Mouse (Mus musculus) megakaryocyte-erythroid progenitor cell, adult 5-6 weeks (primary cell): ENCODE data around the gene Fsip1. TPM values are rescaled to one million over a fixed set of nuclear protein-coding genes. Genes with fewer than 3 reads are reported as not detected.
A peak's percentile ranks its signal among the peaks of the same experiment; 100 is the strongest.
"Not testable (repeated sequence)": the region's sequence is repeated elsewhere in the genome, so short reads cannot be mapped to it uniquely, and the experiment has no call there.

ENCODE experiments used
- ATAC-seq: replicated peaks from 2 replicates; pipeline ENCODE4 v1.8.0; 2016; ENCODE audit warnings: mild to moderate bottlenecking, inconsistent platforms; ENCODE audit not compliant: severe bottlenecking, poor library complexity, low FRiP score, low TSS enrichment
- total RNA-seq, 2 experiments: library from RNA; stranded (forward) in 1 of 2; stranded (reverse) in 1 of 2; fragments of 200-1000, 215-1000 nt in 1 of 2; fragments of >200 nt in 1 of 2; fragmentation: Nextera tagmentation in 1 of 2; gene quantifications; 2 replicates each; pipeline ENCODE4 v1.2.3; 2014 to 2017

Gene Fsip1
- total RNA-seq, 2 experiments from 2014 or later, result 0.76 TPM; not detected in 1

- ATAC-seq, result peak; percentile 96
Observed at GRCm38 (mm10) chr2:118199867-118200266, 56.9 kb downstream of the Fsip1 start.

GRCm38 (mm10) chr2:118196966-118197365, 59.8 kb downstream of the Fsip1 start:
- no peak for ATAC-seq

- ATAC-seq, result no peak
Observed at GRCm38 (mm10) chr2:118182136-118182535, 74.6 kb downstream of the Fsip1 start.

- ATAC-seq, result no peak
Observed at GRCm38 (mm10) chr2:118179873-118180585, 76.7 kb downstream of the Fsip1 start.

GRCm38 (mm10) chr2:118179472-118179871, 77.3 kb downstream of the Fsip1 start:
- ATAC-seq, result no peak

GRCm38 (mm10) chr2:118174558-118175383, 82.0 kb downstream of the Fsip1 start:
- no peak for ATAC-seq

- ATAC-seq, result no peak
Observed at GRCm38 (mm10) chr2:118168225-118168624, 88.5 kb downstream of the Fsip1 start.

- ATAC-seq, result no peak
Observed at GRCm38 (mm10) chr2:118167731-118168130, 89.0 kb downstream of the Fsip1 start.

- no peak for ATAC-seq
Observed at GRCm38 (mm10) chr2:118165691-118166090, 91.1 kb downstream of the Fsip1 start.

GRCm38 (mm10) chr2:118164137-118164536, 92.6 kb downstream of the Fsip1 start:
- ATAC-seq, result no peak

GRCm38 (mm10) chr2:118162486-118162885, 94.3 kb downstream of the Fsip1 start:
- ATAC-seq, result no peak

GRCm38 (mm10) chr2:118160991-118161390, 95.8 kb downstream of the Fsip1 start:
- ATAC-seq, result no peak

GRCm38 (mm10) chr2:118160547-118160946, 96.2 kb downstream of the Fsip1 start:
- no peak for ATAC-seq

GRCm38 (mm10) chr2:118159126-118159525, 97.6 kb downstream of the Fsip1 start:
- no peak for ATAC-seq

- no peak for ATAC-seq
Observed at GRCm38 (mm10) chr2:118158095-118158494, 98.7 kb downstream of the Fsip1 start.

- ATAC-seq, result no peak
Observed at GRCm38 (mm10) chr2:118149855-118150563, 106.8 kb downstream of the Fsip1 start.

- ATAC-seq, result no peak
Observed at GRCm38 (mm10) chr2:118148321-118149142, 108.2 kb downstream of the Fsip1 start.

GRCm38 (mm10) chr2:118147749-118148148, 109.0 kb downstream of the Fsip1 start:
- ATAC-seq, result not testable (repeated sequence)

- no peak for ATAC-seq
Observed at GRCm38 (mm10) chr2:118141651-118142050, 115.1 kb downstream of the Fsip1 start.
